Mouse (Mus musculus) gastrocnemius, postnatal 14 days (tissue): ENCODE results near the gene Rsph4a. TPM values are rescaled to one million over a fixed set of nuclear protein-coding genes. Genes with fewer than 3 reads are reported as not detected.
"Not testable (repeated sequence)": the region's sequence is repeated elsewhere in the genome, so short reads cannot be mapped to it uniquely, and the experiment has no call there.

Experiments
- DNase-seq: peaks from one replicate; pipeline ENCODE4 v3.0.0; 2021; ENCODE audit warnings: mixed read lengths
- intact Hi-C: fragments of 180-260 bp; cut with DNase I; formaldehyde crosslinking; loops from one replicate; pipeline ENCODE4 v1.15.1; 2025; ENCODE audit warnings: low total_unique reads
- long read RNA-seq, 2 experiments: library from polyadenylated mRNA; stranded (forward); transcript quantifications; one replicate each; pipeline ENCODE4 v2.0.0; 2021
- total RNA-seq, 2 experiments: library from RNA; stranded (reverse); gene quantifications; 2 replicates each; pipeline ENCODE4 v1.2.3; 2021

Rsph4a gene
- total RNA-seq = not detected
- long read RNA-seq, experiment 1 = 0 reads
- long read RNA-seq, experiment 2 = 0 reads

GRCm38 (mm10) chr10:33904530-33905481, at the start of gene Rsph4a:
TSS of gene Rsph4a (plus strand) at chr10:33905111.
- no peak for DNase-seq
- intact Hi-C loops = no loop called here

GRCm38 (mm10) chr10:33857421-33857820, 47.5 kb upstream of the Rsph4a start, which contains the start of gene Sult3a1:
TSS of gene Sult3a1 (plus strand) at chr10:33857721.
- no peak for DNase-seq
- intact Hi-C loops = no loop called here

- intact Hi-C loops = no loop called here
- DNase-seq = no peak
These were observed 38.9 kb upstream of the Rsph4a start for GRCm38 (mm10) chr10:33865994-33866393.

- intact Hi-C loops = no loop called here
- no peak for DNase-seq
These were observed 34.5 kb upstream of the Rsph4a start for GRCm38 (mm10) chr10:33870441-33870840.

GRCm38 (mm10) chr10:33872672-33873398, 32.1 kb upstream of the Rsph4a start:
- intact Hi-C loops = loop anchor here (1.0 kb wide), 1 partner anchor 346 kb away; no protein-coding TSS in a partner anchor
- DNase-seq = no peak

GRCm38 (mm10) chr10:33882411-33882810, 22.5 kb upstream of the Rsph4a start:
- intact Hi-C loops = not testable (repeated sequence)

GRCm38 (mm10) chr10:33901520-33901919, 3.4 kb upstream of the Rsph4a start:
- DNase-seq, intact Hi-C loops: not testable (repeated sequence)

More at GRCm38 (mm10) chr10:33882411-33882810, 22.5 kb upstream of the Rsph4a start:
- DNase-seq = not testable (repeated sequence)

GRCm38 (mm10) chr10:33905489-33905888, 578 bp downstream of the Rsph4a start:
- no peak for DNase-seq
- intact Hi-C loops = no loop called here

- no peak for DNase-seq
- intact Hi-C loops = no loop called here
These were observed 35.8 kb downstream of the Rsph4a start for GRCm38 (mm10) chr10:33940702-33941101.

GRCm38 (mm10) chr10:33945390-33945789, 40.5 kb downstream of the Rsph4a start:
- intact Hi-C loops = no loop called here
- DNase-seq = no peak

- intact Hi-C loops = no loop called here
- no peak for DNase-seq
These were observed 41.4 kb downstream of the Rsph4a start for GRCm38 (mm10) chr10:33946336-33946735.

GRCm38 (mm10) chr10:33950803-33951583, 46.1 kb downstream of the Rsph4a start, which contains the start of gene Zup1:
TSS of gene Zup1 (minus strand) at chr10:33951269.
- peak; percentile 86 for DNase-seq
- intact Hi-C loops = no loop called here

- intact Hi-C loops = no loop called here
- no peak for DNase-seq
These were observed 47.6 kb downstream of the Rsph4a start for GRCm38 (mm10) chr10:33952509-33952908.

Other genes starting within 250 kb of the Rsph4a start
- gene Sult3a2, start 118.4 kb upstream of the Rsph4a start, total RNA-seq = not detected
- not detected for gene Sult3a1, start 47.4 kb upstream of the Rsph4a start, total RNA-seq
- gene Zup1, start 46.2 kb downstream of the Rsph4a start, total RNA-seq = 1 to 10 TPM; 6.2 to 6.3 TPM
- gene Rwdd1, start 114.5 kb downstream of the Rsph4a start, total RNA-seq = 100 to 1,000 TPM in 1 of 2 experiments, 10 to 100 TPM in 1; 98.6 to 107 TPM
- gene Trappc3l, start 132.5 kb downstream of the Rsph4a start, total RNA-seq = not detected
- gene Calhm4, start 139.2 kb downstream of the Rsph4a start, total RNA-seq = not detected
- under 1 TPM; 0.64 to 0.92 TPM for gene Calhm5, start 191.4 kb downstream of the Rsph4a start, total RNA-seq
- gene Calhm6, start 222.9 kb downstream of the Rsph4a start, total RNA-seq = under 1 TPM in 1 of 2 experiments, not detected in 1; 0.29 TPM